Mouse (Mus musculus) mouse trophoblast stem cell (cell line): ENCODE results near the gene Zap70.

Experiments
- in situ Hi-C, 2 experiments: fragments of 300-500 bp; cut with MseI, MboI; formaldehyde crosslinking; loops; 2 replicates in 1 of 2; 3 replicates in 1 of 2; pipeline ENCODE4 v1.15.1; 2025

The Zap70 gene

DNA sequence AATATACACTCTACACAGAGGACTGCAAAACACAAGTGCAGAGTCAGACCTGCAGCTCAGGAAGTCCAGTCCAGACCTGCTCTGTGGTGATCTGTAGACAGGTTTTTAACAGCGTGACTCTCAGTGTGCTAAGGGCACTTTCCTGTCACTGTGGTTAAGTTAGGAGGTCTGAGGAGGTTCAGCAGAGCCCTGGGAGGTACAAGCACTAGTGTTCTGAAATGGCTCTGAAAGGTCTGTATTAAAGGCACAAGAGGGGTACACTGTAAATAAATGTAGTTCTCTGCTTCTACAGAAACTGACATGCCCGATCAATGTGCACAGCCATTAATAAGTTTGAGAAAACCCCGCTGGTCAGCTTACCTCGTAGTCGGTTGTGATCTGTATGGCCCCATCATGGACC lies 62.8 kb downstream of the Zap70 start:
- in situ Hi-C loops, result no loop called here

DNA sequence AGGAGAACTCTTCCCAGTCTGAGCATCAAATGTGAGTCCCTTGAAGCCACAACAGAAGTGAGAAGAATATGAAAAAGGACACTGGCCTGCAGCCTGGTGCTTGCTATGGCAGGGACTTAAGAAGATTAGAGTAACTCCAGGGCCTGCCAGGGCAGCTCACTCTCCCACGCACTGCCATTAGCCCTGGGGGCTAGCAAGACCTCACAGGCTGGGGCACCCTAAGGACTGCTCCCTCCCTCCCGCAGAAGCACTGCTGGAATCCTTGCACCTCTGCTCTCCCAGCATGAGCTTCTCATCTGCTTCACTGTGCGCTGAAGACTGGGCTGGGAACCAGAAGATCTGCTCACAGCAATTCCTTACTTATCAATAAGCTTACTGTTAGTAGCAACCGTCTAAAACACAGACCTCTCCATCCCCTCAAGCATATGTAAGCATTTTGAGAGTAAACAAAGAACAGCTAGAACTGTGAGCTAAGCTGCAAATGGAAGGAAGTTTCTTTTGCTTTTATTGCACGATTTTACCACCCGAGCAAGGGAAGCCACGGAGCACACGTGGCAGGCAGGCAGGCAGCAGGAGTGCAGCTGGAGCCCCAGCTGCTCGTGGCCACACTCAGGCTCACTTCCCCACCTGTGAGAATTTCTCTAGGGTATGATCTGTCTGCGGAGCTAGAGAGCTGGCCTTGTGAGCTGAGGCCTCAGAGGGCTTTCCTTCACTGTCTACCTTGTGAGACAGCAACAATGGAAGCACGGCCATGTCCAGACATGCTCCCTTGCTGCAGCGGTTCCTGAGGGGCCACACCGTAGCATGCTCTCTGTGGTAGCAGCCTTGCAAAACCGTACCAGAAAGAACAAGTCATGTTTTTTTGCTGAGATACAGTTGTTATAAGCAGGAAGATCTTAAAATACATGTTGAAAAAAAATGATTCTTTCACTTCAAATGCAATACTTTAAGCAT lies 69.6 kb downstream of the Zap70 start:
- in situ Hi-C loops, result no loop called here
